Comparison of ENCODE assay signal across 22 mouse cellular contexts in the genomic region with DNA sequence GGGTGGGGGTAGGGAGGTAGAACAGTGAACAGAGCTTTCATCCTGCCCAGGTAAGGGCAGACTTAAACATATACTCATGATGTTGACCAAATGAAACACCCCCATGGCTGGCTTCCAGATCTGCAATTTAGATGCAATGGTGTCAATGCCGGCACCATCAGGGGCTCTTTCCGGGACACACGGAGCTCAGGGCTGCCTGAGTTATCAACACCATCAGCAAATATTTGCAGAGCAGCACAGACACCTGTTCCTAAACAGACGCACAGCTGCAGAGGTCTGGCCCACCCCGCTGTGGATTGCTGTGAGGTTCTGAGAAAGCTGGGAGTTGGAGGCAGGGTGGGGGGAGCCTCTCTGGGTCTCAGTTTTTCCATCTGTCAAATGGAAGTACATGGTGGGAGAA. TPM values are rescaled to one million over a fixed set of nuclear protein-coding genes. Genes with fewer than 3 reads are reported as not detected.
A peak's percentile ranks its signal among the peaks of the same experiment; 100 is the strongest.
DNase-seq lines count a peak whose midpoint lies in the region; ATAC-seq lines count a peak whose summit lies in the region.
"Had no signal": no experiment of that assay in that cellular context is flagged by ENCODE, and none has a peak within 500 bp of the region (broad histone marks: within the 10 kb centered on the region; RNA-seq: fewer than 3 reads in every experiment).

No protein-coding gene starts in this region.

- peak; percentile 69 for ATAC-seq in liver, embryonic 15.5 days (ENCODE audit: insufficient read depth)
- no peak for ATAC-seq in liver, embryonic 12.5 days
- ATAC-seq in stomach, embryonic 16.5 days (ENCODE audit: insufficient read depth, low FRiP score), result peak; percentile 32; the same call in 1 of the 2 replicates
- ATAC-seq: inflammation-experienced regulatory T-cells, adult 6 months had no signal

- 54% methylated on average over 5 of the region's 5 CpGs for WGBS in liver, embryonic 15.5 days (ENCODE audit: insufficient replicate concordance)
- 58% methylated on average over 5 of the region's 5 CpGs for WGBS in liver, embryonic 12.5 days (ENCODE audit: insufficient replicate concordance)
- 34% methylated on average over 5 of the region's 5 CpGs for WGBS in stomach, embryonic 16.5 days

- DNase-seq in thymus, postnatal 14 days, result peak; percentile 72
- no peak for DNase-seq in kidney, adult 8-10 months
- DNase-seq in cerebellum, postnatal 25 days, result no peak
- DNase-seq in layer of hippocampus, postnatal 14 days (ENCODE audit: low spot score in 2 of 2), result no peak
- DNase-seq: cerebellum, adult 11 months; heart, postnatal 4 days; kidney, postnatal 36 days; liver, embryonic 13.5 days; lung, postnatal 4 days; right cerebral cortex, adult 18-20 months had no signal

- H3K4me3 ChIP-seq in liver, embryonic 15.5 days (replicated peaks), result no peak overlapping the region
- no peak overlapping the region for H3K4me3 ChIP-seq in liver, embryonic 12.5 days
- no peak overlapping the region for H3K4me3 ChIP-seq in stomach, embryonic 16.5 days (replicated peaks; ENCODE audit: low read length)
- H3K4me3 ChIP-seq: embryonic facial prominence, embryonic 12.5 days; heart, embryonic 15.5 days; kidney, embryonic 15.5 days; liver, embryonic 13.5 days; midbrain, embryonic 10.5 days; neural tube, embryonic 15.5 days had no signal

- H3K27me3 ChIP-seq in liver, embryonic 15.5 days, result peaks cover 90% of the 10 kb centered on the region
- peaks cover 94% of the 10 kb centered on the region for H3K27me3 ChIP-seq in liver, embryonic 12.5 days (replicated peaks)
- no peaks in the 10 kb centered on the region for H3K27me3 ChIP-seq in stomach, embryonic 16.5 days (ENCODE audit: control insufficient read depth, insufficient read depth, low read length)
- H3K27me3 ChIP-seq: CH12.LX had no signal

- H3K9ac ChIP-seq in liver, embryonic 15.5 days, result no peak overlapping the region
- H3K9ac ChIP-seq in liver, embryonic 12.5 days, result no peak overlapping the region
- H3K9ac ChIP-seq in stomach, embryonic 16.5 days (ENCODE audit: low read length), result no peak overlapping the region
- H3K9ac ChIP-seq: embryonic facial prominence, embryonic 12.5 days; heart, embryonic 15.5 days; hindbrain, embryonic 14.5 days; kidney, embryonic 15.5 days; liver, embryonic 13.5 days; neural tube, embryonic 15.5 days had no signal

- H3K4me1 ChIP-seq in liver, embryonic 15.5 days (replicated peaks), result peaks cover 32% of the 10 kb centered on the region
- H3K4me1 ChIP-seq in liver, embryonic 12.5 days, result peaks cover 29% of the 10 kb centered on the region
- H3K4me1 ChIP-seq in stomach, embryonic 16.5 days (ENCODE audit: control insufficient read depth, insufficient read depth, low read length), result no peaks in the 10 kb centered on the region
- H3K4me1 ChIP-seq: embryonic facial prominence, embryonic 12.5 days; kidney, embryonic 15.5 days had no signal

- no peaks in the 10 kb centered on the region for H3K9me3 ChIP-seq in liver, embryonic 15.5 days (replicated peaks)
- H3K9me3 ChIP-seq in liver, embryonic 12.5 days (replicated peaks), result no peaks in the 10 kb centered on the region
- no peaks in the 10 kb centered on the region for H3K9me3 ChIP-seq in stomach, embryonic 16.5 days (replicated peaks; ENCODE audit: control insufficient read depth, low read length)
- H3K9me3 ChIP-seq: embryonic facial prominence, embryonic 12.5 days; G1E; heart, embryonic 15.5 days; kidney, embryonic 15.5 days; liver, embryonic 13.5 days; midbrain, embryonic 10.5 days; neural tube, embryonic 15.5 days had no signal

- H3K36me3 ChIP-seq in liver, embryonic 15.5 days (replicated peaks), result no peaks in the 10 kb centered on the region
- H3K36me3 ChIP-seq in liver, embryonic 12.5 days, result no peaks in the 10 kb centered on the region
- H3K36me3 ChIP-seq in stomach, embryonic 16.5 days (ENCODE audit: control insufficient read depth, insufficient read depth, low read length), result no peaks in the 10 kb centered on the region
- H3K36me3 ChIP-seq: embryonic facial prominence, embryonic 12.5 days; G1E; heart, embryonic 15.5 days; kidney, embryonic 15.5 days; liver, embryonic 13.5 days; midbrain, embryonic 10.5 days; neural tube, embryonic 15.5 days had no signal

- no peak overlapping the region for H3K4me2 ChIP-seq in liver, embryonic 15.5 days
- no peak overlapping the region for H3K4me2 ChIP-seq in liver, embryonic 12.5 days
- H3K4me2 ChIP-seq in stomach, embryonic 16.5 days (ENCODE audit: low read depth, low read length), result no peak overlapping the region
- H3K4me2 ChIP-seq: embryonic facial prominence, embryonic 12.5 days; heart, embryonic 15.5 days; hindbrain, embryonic 14.5 days; kidney, embryonic 15.5 days; liver, embryonic 13.5 days; neural tube, embryonic 15.5 days had no signal

- no peak overlapping the region for H3K27ac ChIP-seq in liver, embryonic 15.5 days (replicated peaks)
- H3K27ac ChIP-seq in liver, embryonic 12.5 days, result no peak overlapping the region
- H3K27ac ChIP-seq in stomach, embryonic 16.5 days (ENCODE audit: low read length), result no peak overlapping the region
- H3K27ac ChIP-seq: embryonic facial prominence, embryonic 12.5 days; heart, embryonic 15.5 days; hindbrain, embryonic 14.5 days; kidney, embryonic 15.5 days; liver, embryonic 13.5 days; neural tube, embryonic 15.5 days had no signal

RNA-seq across cellular contexts. Expression of gene Acsf3, which starts 9.1 kb away (rescaled TPM):
- 8.3 and 9.9 TPM in 2 replicates for polyA plus RNA-seq in liver, embryonic 15.5 days (2015; fragmentation: Nextera tagmentation; extraction: Ambion mirVana)
- 10.8 and 11.3 TPM in 2 replicates for polyA plus RNA-seq in liver, embryonic 12.5 days (2016; fragmentation: Nextera tagmentation; extraction: Ambion mirVana)
- 20.1 and 20.9 TPM in 2 replicates for polyA plus RNA-seq in stomach, embryonic 16.5 days (2015; fragmentation: Nextera tagmentation; extraction: Ambion mirVana)
- total RNA-seq in layer of hippocampus, postnatal 14 days (2021), result 10 to 100 TPM; 16.7 to 16.8 TPM
